In the genomic region with DNA sequence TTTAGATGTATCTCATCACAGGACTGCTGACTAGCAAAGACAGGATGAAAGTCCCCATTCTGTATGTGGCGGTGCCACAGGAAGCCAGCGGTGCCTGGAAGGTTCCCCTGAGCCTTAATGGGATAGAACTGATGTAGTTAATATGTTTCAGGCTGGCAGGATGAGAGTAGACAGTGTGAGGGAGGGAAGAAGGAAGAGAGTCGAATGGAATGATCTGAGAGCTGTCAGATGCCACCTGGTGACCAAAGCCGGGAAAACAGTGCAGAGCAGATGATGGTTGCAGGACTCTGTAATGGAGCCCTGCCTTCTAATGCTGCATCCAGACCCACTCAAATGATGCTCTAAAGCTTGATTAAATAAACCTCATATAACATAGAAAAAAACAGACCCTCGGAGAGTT, we compare ENCODE assay signal across 9 mouse cellular contexts.
DNase-seq lines count a peak whose midpoint lies in the region; ATAC-seq and TF ChIP-seq lines count a peak whose summit lies in the region.
"Had no signal": no experiment of that assay in that cellular context is flagged by ENCODE, and none has a peak within 500 bp of the region (broad histone marks: within the 10 kb centered on the region; RNA-seq: fewer than 3 reads in every experiment).

No protein-coding gene starts in this region.

- peaks cover 40% of the 10 kb centered on the region for H3K36me3 ChIP-seq in heart, embryonic 15.5 days
- H3K36me3 ChIP-seq in heart, embryonic 12.5 days, result peaks cover 55% of the 10 kb centered on the region
- H3K36me3 ChIP-seq in forebrain, embryonic 13.5 days (ENCODE audit: poor library complexity, severe bottlenecking), result peaks cover 11% of the 10 kb centered on the region; the same call in 1 of the 2 replicates
- H3K36me3 ChIP-seq in intestine, embryonic 14.5 days (ENCODE audit: control insufficient read depth, insufficient read depth, low read length), result peaks cover 52% of the 10 kb centered on the region
- H3K36me3 ChIP-seq in midbrain, embryonic 13.5 days, result no peaks in the 10 kb centered on the region; the same call in 1 of the 2 replicates

- H3K27ac ChIP-seq in heart, embryonic 15.5 days, result no peak overlapping the region
- H3K27ac ChIP-seq in heart, embryonic 12.5 days (ENCODE audit: poor library complexity, severe bottlenecking), result no peak overlapping the region
- no peak overlapping the region; the same call in 1 of the 2 replicates for H3K27ac ChIP-seq in forebrain, embryonic 13.5 days
- H3K27ac ChIP-seq in intestine, embryonic 14.5 days (ENCODE audit: low read depth), result no peak overlapping the region
- no peak overlapping the region for H3K27ac ChIP-seq in midbrain, embryonic 13.5 days

- 0 out of 2 replicates have a peak, but pooled peaks have one; percentile 43 for ATAC-seq in heart, embryonic 15.5 days (replicated peaks; ENCODE audit: insufficient number of reproducible peaks, insufficient read depth, low FRiP score, low read depth)
- ATAC-seq in heart, embryonic 12.5 days (ENCODE audit: insufficient number of reproducible peaks, low FRiP score), result no peak
- peak; percentile 76 for ATAC-seq in forebrain, embryonic 13.5 days
- ATAC-seq in intestine, embryonic 14.5 days (replicated peaks; ENCODE audit: low FRiP score, low TSS enrichment, low read depth), result peak; percentile 66
- peak; percentile 82 for ATAC-seq in midbrain, embryonic 13.5 days

- TF ChIP-seq CTCF in brain, embryonic 14.5 days (IDR thresholded peaks at IDR 0.05; ENCODE audit: borderline replicate concordance, extremely low read depth, insufficient read depth, insufficient read length), result peak; percentile 78

- DNase-seq in brain, embryonic 14.5 days (ENCODE audit: low read depth), result peak; percentile 82
- DNase-seq in intestine, embryonic 14.5 days (ENCODE audit: low spot score), result peak; percentile 79
- DNase-seq in left cerebral cortex, adult 18-20 months (ENCODE audit: low spot score in 2 of 2), result peak; percentile 70 to 71
- peak; percentile 60 for DNase-seq in thymus, postnatal 14 days

- no peak overlapping the region for H3K4me3 ChIP-seq in heart, embryonic 15.5 days
- H3K4me3 ChIP-seq in heart, embryonic 12.5 days, result no peak overlapping the region
- no peak overlapping the region for H3K4me3 ChIP-seq in forebrain, embryonic 13.5 days
- no peak overlapping the region for H3K4me3 ChIP-seq in intestine, embryonic 14.5 days (ENCODE audit: low read depth, low read length)
- no peak overlapping the region for H3K4me3 ChIP-seq in midbrain, embryonic 13.5 days (replicated peaks)
- H3K4me3 ChIP-seq: myocyte had no signal

- H3K4me1 ChIP-seq in heart, embryonic 15.5 days (replicated peaks), result peaks cover 8% of the 10 kb centered on the region
- peaks cover 7% of the 10 kb centered on the region; the same call in 1 of the 2 replicates for H3K4me1 ChIP-seq in heart, embryonic 12.5 days (replicated peaks)
- H3K4me1 ChIP-seq in forebrain, embryonic 13.5 days, result peaks cover 9% of the 10 kb centered on the region
- H3K4me1 ChIP-seq in intestine, embryonic 14.5 days (replicated peaks; ENCODE audit: control insufficient read depth, insufficient read depth, low read length), result no peaks in the 10 kb centered on the region; the same call in 1 of the 2 replicates
- H3K4me1 ChIP-seq in midbrain, embryonic 13.5 days (replicated peaks), result peaks cover 19% of the 10 kb centered on the region

- no peaks in the 10 kb centered on the region for H3K9me3 ChIP-seq in heart, embryonic 15.5 days (replicated peaks)
- no peaks in the 10 kb centered on the region for H3K9me3 ChIP-seq in heart, embryonic 12.5 days (replicated peaks)
- H3K9me3 ChIP-seq in forebrain, embryonic 13.5 days (replicated peaks), result no peaks in the 10 kb centered on the region
- no peaks in the 10 kb centered on the region for H3K9me3 ChIP-seq in intestine, embryonic 14.5 days (ENCODE audit: control insufficient read depth, low read length)
- no peaks in the 10 kb centered on the region for H3K9me3 ChIP-seq in midbrain, embryonic 13.5 days

- no peak overlapping the region for H3K4me2 ChIP-seq in heart, embryonic 15.5 days
- no peak overlapping the region; the same call in 1 of the 2 replicates for H3K4me2 ChIP-seq in heart, embryonic 12.5 days
- H3K4me2 ChIP-seq in forebrain, embryonic 13.5 days, result no peak overlapping the region
- H3K4me2 ChIP-seq in intestine, embryonic 14.5 days (ENCODE audit: low read length), result no peak overlapping the region
- H3K4me2 ChIP-seq in midbrain, embryonic 13.5 days (replicated peaks), result peak overlapping the region; percentile 31

- no peak for TF ChIP-seq POLR2A in brain, embryonic 14.5 days (IDR thresholded peaks at IDR 0.05; ENCODE audit: borderline replicate concordance, extremely low read depth, insufficient read depth, insufficient read length, poor library complexity, severe bottlenecking)

- no peak overlapping the region for H3K9ac ChIP-seq in heart, embryonic 15.5 days
- no peak overlapping the region for H3K9ac ChIP-seq in heart, embryonic 12.5 days
- no peak overlapping the region for H3K9ac ChIP-seq in forebrain, embryonic 13.5 days
- H3K9ac ChIP-seq in intestine, embryonic 14.5 days (ENCODE audit: low read length), result no peak overlapping the region
- H3K9ac ChIP-seq in midbrain, embryonic 13.5 days (replicated peaks), result no peak overlapping the region

- no peaks in the 10 kb centered on the region for H3K27me3 ChIP-seq in heart, embryonic 15.5 days
- no peaks in the 10 kb centered on the region for H3K27me3 ChIP-seq in heart, embryonic 12.5 days (replicated peaks)
- no peaks in the 10 kb centered on the region for H3K27me3 ChIP-seq in forebrain, embryonic 13.5 days
- H3K27me3 ChIP-seq in intestine, embryonic 14.5 days (replicated peaks; ENCODE audit: control insufficient read depth, insufficient read depth, low read length), result no peaks in the 10 kb centered on the region
- H3K27me3 ChIP-seq in midbrain, embryonic 13.5 days, result no peaks in the 10 kb centered on the region

- 23% methylated on average over 5 of the region's 5 CpGs for WGBS in heart, embryonic 15.5 days
- WGBS in heart, embryonic 12.5 days, result 29% methylated on average over 5 of the region's 5 CpGs
- 32% methylated on average over 5 of the region's 5 CpGs for WGBS in forebrain, embryonic 13.5 days
- 31% methylated on average over 5 of the region's 5 CpGs for WGBS in intestine, embryonic 14.5 days
- 26% methylated on average over 5 of the region's 5 CpGs for WGBS in midbrain, embryonic 13.5 days
